Mouse (Mus musculus): ENCODE results near the gene Ralgapb. TPM values are rescaled to one million over a fixed set of nuclear protein-coding genes. Genes with fewer than 3 reads are reported as not detected.

Ralgapb gene
- total and polyA plus RNA-seq, 2 experiments: 6.1 to 9.7 TPM

DNA sequence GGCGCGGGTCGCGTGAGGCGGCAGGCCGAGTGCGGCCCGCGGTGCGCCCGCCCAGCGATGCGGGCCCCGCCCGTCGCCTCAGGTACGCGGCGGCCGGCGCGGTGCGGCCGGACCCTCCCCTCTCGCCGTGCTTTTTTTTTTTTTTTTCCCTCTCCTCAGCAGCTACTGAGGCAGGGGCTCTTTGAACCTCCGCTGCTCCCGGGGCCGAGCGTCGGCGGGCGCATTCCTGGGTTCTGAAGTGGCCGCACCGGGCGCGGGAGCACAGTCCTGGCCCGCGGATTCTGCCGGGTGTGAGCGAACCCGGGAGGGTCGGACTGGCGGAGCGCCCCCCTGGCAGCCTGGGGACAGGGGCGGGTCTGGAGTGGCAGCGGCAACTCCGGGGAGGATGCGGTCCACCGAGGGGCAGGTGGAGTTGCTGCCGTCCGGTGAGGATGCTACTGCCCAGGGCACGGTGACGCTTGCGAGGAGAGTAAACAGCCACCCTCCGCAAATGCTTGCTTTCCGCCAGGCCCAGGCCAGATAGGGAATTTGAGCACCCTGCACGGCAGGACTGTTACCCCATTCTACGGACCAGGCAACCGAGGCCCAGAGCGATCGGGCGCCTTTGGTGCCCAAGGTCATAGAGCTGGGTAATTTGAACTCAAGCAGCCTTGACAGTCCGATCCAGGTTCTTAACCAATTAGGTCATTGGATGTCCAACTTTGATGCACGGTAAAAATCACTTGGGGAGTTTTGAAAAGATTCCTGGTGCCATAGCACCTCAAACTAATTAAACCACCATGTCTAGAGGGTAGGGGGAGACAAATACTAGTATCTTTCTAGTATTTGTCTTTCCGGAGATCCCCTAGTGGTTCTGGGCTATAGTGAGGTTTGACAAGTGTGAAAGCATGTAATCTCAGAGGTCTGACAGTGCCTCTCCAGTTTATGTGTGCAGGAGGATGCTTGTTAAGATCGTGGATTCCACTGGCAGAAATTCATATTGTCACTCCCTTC lies 670 bp downstream of the Ralgapb start:
- WGBS: under 1% methylated on average over 65 of the region's 67 CpGs
- H3K9ac ChIP-seq (ENCODE audit: low read depth, low read length): peak overlapping the region; percentile 94
- peak overlapping the region; percentile 84 for H3K4me3 ChIP-seq (ENCODE audit: insufficient read depth, low read depth, low read length)
- H3K79me2 ChIP-seq (ENCODE audit: control insufficient read depth, insufficient read depth, low read length): peaks cover 12% of the 10 kb centered on the region; the same call in 1 of the 2 replicates
- H3K27ac ChIP-seq (replicated peaks; ENCODE audit: insufficient read depth, low read depth, low read length): peak overlapping the region; percentile 75
- TF ChIP-seq CTCF (IDR thresholded peaks at IDR 0.05; ENCODE audit: low read depth, low read length) (no peak), POLR2A (IDR thresholded peaks at IDR 0.05; ENCODE audit: extremely low read depth, insufficient read depth, low read length) (no peak)
- no peaks in the 10 kb centered on the region for H3K27me3 ChIP-seq (ENCODE audit: control insufficient read depth, insufficient read depth, low read length)
- H3K36me3 ChIP-seq (ENCODE audit: control insufficient read depth, insufficient read depth, low read length): no peaks in the 10 kb centered on the region
- DNase-seq (ENCODE audit: extremely low read depth, low read depth, low spot score): peak; percentile 38
- H3K4me1 ChIP-seq (ENCODE audit: control insufficient read depth, insufficient read depth, low read length): peaks cover 13% of the 10 kb centered on the region

DNA sequence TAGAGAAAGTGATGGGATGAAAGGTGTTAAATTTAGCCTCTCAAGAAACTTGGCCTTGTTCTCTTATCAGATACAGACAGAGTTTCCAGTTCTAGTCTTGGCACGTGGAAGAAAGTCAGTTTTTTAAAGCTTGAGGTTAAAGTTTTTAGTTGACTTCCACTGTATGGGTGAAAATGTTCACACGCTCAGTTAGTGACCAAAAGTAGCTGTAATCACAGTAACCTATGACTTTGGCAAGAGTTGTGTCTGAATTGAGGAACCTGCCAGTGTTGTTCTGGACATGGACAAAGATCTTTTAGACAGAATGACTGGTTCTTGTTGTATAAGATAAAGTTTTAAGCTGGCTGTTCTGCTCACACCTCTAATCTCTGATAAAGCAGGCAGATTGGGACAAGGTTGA lies 3.6 kb downstream of the Ralgapb start:
- Histone ChIP-seq H3K9ac (ENCODE audit: low read depth, low read length) (no peak overlapping the region), H3K79me2 (ENCODE audit: control insufficient read depth, insufficient read depth, low read length) (peaks cover 17% of the 10 kb centered on the region; the same call in 1 of the 2 replicates), H3K36me3 (ENCODE audit: control insufficient read depth, insufficient read depth, low read length) (no peaks in the 10 kb centered on the region), H3K4me3 (ENCODE audit: insufficient read depth, low read depth, low read length) (no peak overlapping the region), H3K27me3 (ENCODE audit: control insufficient read depth, insufficient read depth, low read length) (no peaks in the 10 kb centered on the region), H3K27ac (replicated peaks; ENCODE audit: insufficient read depth, low read depth, low read length) (no peak overlapping the region), H3K4me1 (ENCODE audit: control insufficient read depth, insufficient read depth, low read length) (peaks cover 13% of the 10 kb centered on the region)
- TF ChIP-seq CTCF (IDR thresholded peaks at IDR 0.05; ENCODE audit: low read depth, low read length) (no peak), POLR2A (IDR thresholded peaks at IDR 0.05; ENCODE audit: extremely low read depth, insufficient read depth, low read length) (no peak)
- WGBS: 22% methylated on average over 2 of the region's 2 CpGs
- peak; percentile 65 for DNase-seq (ENCODE audit: extremely low read depth, low read depth, low spot score)

DNA sequence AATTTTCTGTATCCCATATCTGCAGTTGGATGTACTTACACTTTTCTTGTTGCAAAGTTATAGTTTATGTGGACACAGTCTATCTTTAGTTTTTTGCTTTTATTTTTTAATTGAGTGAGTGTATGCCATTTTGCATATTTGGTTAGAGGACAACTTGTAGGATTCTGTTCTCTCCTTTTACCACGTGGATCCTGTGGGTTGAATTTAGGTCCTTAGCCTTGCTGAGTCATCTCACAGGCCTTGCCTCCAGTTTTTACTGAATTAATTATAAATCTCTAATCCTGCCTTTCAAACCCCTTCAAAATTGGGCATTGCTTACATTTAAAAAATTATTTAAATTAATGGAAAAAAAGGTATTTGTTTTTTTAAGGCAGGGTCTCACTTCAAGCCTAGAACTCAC lies 6.2 kb downstream of the Ralgapb start:
- TF ChIP-seq POLR2A (IDR thresholded peaks at IDR 0.05; ENCODE audit: extremely low read depth, insufficient read depth, low read length) (no peak), CTCF (IDR thresholded peaks at IDR 0.05; ENCODE audit: low read depth, low read length) (no peak)
- Histone ChIP-seq H3K9ac (ENCODE audit: low read depth, low read length) (no peak overlapping the region), H3K79me2 (ENCODE audit: control insufficient read depth, insufficient read depth, low read length) (peaks cover 11% of the 10 kb centered on the region; the same call in 1 of the 2 replicates), H3K27ac (replicated peaks; ENCODE audit: insufficient read depth, low read depth, low read length) (no peak overlapping the region), H3K4me3 (ENCODE audit: insufficient read depth, low read depth, low read length) (no peak overlapping the region), H3K27me3 (ENCODE audit: control insufficient read depth, insufficient read depth, low read length) (no peaks in the 10 kb centered on the region), H3K36me3 (ENCODE audit: control insufficient read depth, insufficient read depth, low read length) (no peaks in the 10 kb centered on the region), H3K4me1 (ENCODE audit: control insufficient read depth, insufficient read depth, low read length) (peaks cover 9% of the 10 kb centered on the region)
- DNase-seq (ENCODE audit: extremely low read depth, low read depth, low spot score): no peak
- 74% methylated on average over 1 of the region's 1 CpGs for WGBS

DNA sequence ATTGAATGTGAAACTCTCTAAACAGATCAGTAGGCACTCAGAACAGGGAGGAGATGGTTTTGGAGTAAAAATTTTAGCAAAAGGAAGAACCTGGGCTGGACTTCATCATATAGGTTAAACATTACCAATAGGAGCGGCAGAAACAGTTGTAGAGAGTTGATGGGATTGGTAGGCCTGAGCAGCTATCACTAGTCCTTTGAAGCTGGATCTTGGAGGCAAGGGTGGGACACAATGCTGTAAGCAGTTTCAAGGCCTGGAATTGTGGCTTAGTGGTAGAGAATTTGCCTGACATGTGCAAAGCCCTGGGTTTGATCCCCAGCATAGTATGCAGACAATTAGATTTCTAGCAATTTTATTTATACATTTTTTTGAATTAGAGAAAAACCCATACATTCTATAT lies 9.0 kb downstream of the Ralgapb start:
- Histone ChIP-seq H3K79me2 (ENCODE audit: control insufficient read depth, insufficient read depth, low read length) (peaks cover 7% of the 10 kb centered on the region; the same call in 1 of the 2 replicates), H3K4me1 (ENCODE audit: control insufficient read depth, insufficient read depth, low read length) (peaks cover 7% of the 10 kb centered on the region), H3K4me3 (ENCODE audit: insufficient read depth, low read depth, low read length) (no peak overlapping the region), H3K36me3 (ENCODE audit: control insufficient read depth, insufficient read depth, low read length) (0 out of 2 replicates have a peak, but pooled peaks cover 3% of the 10 kb centered on the region), H3K27ac (replicated peaks; ENCODE audit: insufficient read depth, low read depth, low read length) (no peak overlapping the region), H3K9ac (ENCODE audit: low read depth, low read length) (no peak overlapping the region), H3K27me3 (ENCODE audit: control insufficient read depth, insufficient read depth, low read length) (no peaks in the 10 kb centered on the region)
- no peak for TF ChIP-seq POLR2A (IDR thresholded peaks at IDR 0.05; ENCODE audit: extremely low read depth, insufficient read depth, low read length)
- TF ChIP-seq CTCF (IDR thresholded peaks at IDR 0.05; ENCODE audit: low read depth, low read length): no peak
- DNase-seq (ENCODE audit: extremely low read depth, low read depth, low spot score): no peak
- 100% methylated on average over 1 of the region's 1 CpGs for WGBS

DNA sequence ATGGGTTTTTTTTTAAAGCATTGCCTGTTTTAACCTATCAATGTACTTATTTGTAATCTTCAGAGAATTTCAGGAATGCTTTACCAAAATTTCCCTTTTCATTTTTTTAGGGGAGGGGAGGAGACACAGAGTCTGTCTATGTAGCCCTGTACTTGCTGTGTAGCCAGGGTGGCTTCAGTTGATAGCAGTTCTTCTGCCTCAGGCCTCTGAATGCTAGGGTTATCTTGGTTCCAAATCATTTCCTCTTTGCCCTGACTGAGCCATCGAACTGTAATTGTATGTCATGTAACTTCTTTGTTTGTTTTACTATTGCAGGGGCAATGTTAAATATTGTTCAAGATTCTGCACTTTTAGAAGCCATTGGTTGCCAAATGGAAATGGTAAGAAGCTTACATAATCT lies 36.2 kb downstream of the Ralgapb start:
- H3K36me3 ChIP-seq (ENCODE audit: control insufficient read depth, insufficient read depth, low read length): peaks cover 61% of the 10 kb centered on the region
- H3K27ac ChIP-seq (replicated peaks; ENCODE audit: insufficient read depth, low read depth, low read length): no peak overlapping the region
- DNase-seq (ENCODE audit: extremely low read depth, low read depth, low spot score): no peak
- no peak overlapping the region for H3K9ac ChIP-seq (ENCODE audit: low read depth, low read length)
- H3K4me1 ChIP-seq (ENCODE audit: control insufficient read depth, insufficient read depth, low read length): no peaks in the 10 kb centered on the region
- H3K79me2 ChIP-seq (ENCODE audit: control insufficient read depth, insufficient read depth, low read length): no peaks in the 10 kb centered on the region
- WGBS: 7% methylated on average over 1 of the region's 1 CpGs
- TF ChIP-seq CTCF (IDR thresholded peaks at IDR 0.05; ENCODE audit: low read depth, low read length): no peak
- no peak for TF ChIP-seq POLR2A (IDR thresholded peaks at IDR 0.05; ENCODE audit: extremely low read depth, insufficient read depth, low read length)
- H3K27me3 ChIP-seq (ENCODE audit: control insufficient read depth, insufficient read depth, low read length): no peaks in the 10 kb centered on the region
- no peak overlapping the region for H3K4me3 ChIP-seq (ENCODE audit: insufficient read depth, low read depth, low read length)

DNA sequence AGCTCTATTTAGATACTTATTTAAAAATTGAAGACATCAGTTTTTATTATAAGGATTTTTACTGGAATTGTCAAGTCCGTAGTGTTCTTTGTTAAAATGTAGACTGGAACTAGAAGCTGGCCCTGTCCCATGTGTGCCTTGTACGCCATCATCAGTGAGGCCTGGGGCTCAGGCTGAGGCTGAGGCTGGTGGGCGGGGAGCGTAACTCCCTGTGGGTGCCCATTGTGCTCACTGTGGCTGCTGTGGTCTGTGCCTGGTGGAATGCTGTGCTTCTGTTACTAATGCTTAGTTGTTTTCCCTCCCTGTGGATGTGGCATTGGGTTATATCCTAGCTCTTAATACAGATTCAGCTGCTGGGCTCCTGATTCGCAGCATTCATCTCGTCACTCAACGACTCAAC lies 40.2 kb downstream of the Ralgapb start:
- Histone ChIP-seq H3K4me3 (ENCODE audit: insufficient read depth, low read depth, low read length) (no peak overlapping the region), H3K4me1 (ENCODE audit: control insufficient read depth, insufficient read depth, low read length) (no peaks in the 10 kb centered on the region), H3K9ac (ENCODE audit: low read depth, low read length) (no peak overlapping the region), H3K36me3 (ENCODE audit: control insufficient read depth, insufficient read depth, low read length) (peaks cover 45% of the 10 kb centered on the region), H3K27ac (replicated peaks; ENCODE audit: insufficient read depth, low read depth, low read length) (no peak overlapping the region), H3K79me2 (ENCODE audit: control insufficient read depth, insufficient read depth, low read length) (no peaks in the 10 kb centered on the region), H3K27me3 (ENCODE audit: control insufficient read depth, insufficient read depth, low read length) (no peaks in the 10 kb centered on the region)
- over 99% methylated on average over 7 of the region's 7 CpGs for WGBS
- DNase-seq (ENCODE audit: extremely low read depth, low read depth, low spot score): no peak
- TF ChIP-seq POLR2A (IDR thresholded peaks at IDR 0.05; ENCODE audit: extremely low read depth, insufficient read depth, low read length): no peak
- TF ChIP-seq CTCF (IDR thresholded peaks at IDR 0.05; ENCODE audit: low read depth, low read length): no peak

All from liver, adult 2 months (tissue).